Mouse (Mus musculus): ENCODE measurements around the gene B4galt7.

DNA sequence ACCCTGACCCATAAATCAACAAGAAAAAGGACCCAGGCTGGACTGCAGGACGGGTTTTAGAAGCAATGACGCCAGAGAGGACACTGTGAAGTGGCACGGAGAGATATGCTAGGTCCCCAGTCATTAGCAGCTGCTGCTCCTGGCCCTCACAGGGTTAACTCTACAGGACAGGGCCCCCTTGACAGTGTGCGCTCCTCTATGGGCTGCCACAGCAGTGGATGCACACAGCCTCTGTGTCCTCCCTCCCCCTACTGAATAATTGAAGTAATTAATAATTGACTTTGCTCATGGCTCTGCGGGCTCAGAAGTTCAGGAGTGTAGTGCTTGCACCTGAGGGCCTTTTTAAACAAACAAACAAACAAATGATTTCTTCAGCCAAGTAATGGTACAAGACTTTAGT, 13.8 kb downstream of the B4galt7 start:
- TF ChIP-seq POLR2A (IDR thresholded peaks at IDR 0.05; ENCODE audit: extremely low read depth, insufficient read depth, low read length) (no peak), CTCF (IDR thresholded peaks at IDR 0.05; ENCODE audit: low read depth, low read length) (no peak)
